Mouse (Mus musculus): ENCODE measurements around the gene Cdyl2. TPM values are rescaled to one million over a fixed set of nuclear protein-coding genes. Genes with fewer than 3 reads are reported as not detected.

Gene Cdyl2
- polyA plus RNA-seq, 1 experiment from 2014 or later: 7.0 TPM

GRCm38 (mm10) chr8:116616369-116616768 lies 116.4 kb downstream of the Cdyl2 start:
- Histone ChIP-seq H3K27ac (replicated peaks) (no peak overlapping the region), H3K36me3 (no peaks in the 10 kb centered on the region), H3K9me3 (replicated peaks) (no peaks in the 10 kb centered on the region), H3K4me1 (no peaks in the 10 kb centered on the region), H3K4me3 (no peak overlapping the region), H3K27me3 (ENCODE audit: low read depth, poor library complexity, severe bottlenecking) (no peaks in the 10 kb centered on the region)
- no peak for DNase-seq (ENCODE audit: low spot score)

DNA sequence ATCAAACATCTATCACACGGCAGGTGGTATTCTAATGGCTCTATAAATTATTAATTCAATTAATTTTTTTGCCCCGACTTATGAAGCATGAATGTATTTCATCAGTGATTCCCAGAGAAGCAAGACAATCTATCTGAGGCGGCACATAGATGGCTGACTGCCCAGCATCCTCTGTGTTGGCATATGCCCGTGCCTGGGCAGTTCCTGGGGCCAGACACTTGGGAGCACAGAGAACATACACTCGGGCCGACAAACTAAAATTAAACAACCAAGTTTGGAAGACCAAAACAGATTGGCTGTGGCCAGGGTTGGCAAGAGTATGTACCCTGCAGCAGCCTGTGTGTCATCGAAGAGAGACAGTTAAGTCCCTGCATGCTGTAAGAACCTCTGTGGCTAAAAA lies 117.9 kb downstream of the Cdyl2 start:
- WGBS: 90% methylated on average over 7 of the region's 7 CpGs
- no peaks in the 10 kb centered on the region for H3K27me3 ChIP-seq (ENCODE audit: low read depth, poor library complexity, severe bottlenecking)

DNA sequence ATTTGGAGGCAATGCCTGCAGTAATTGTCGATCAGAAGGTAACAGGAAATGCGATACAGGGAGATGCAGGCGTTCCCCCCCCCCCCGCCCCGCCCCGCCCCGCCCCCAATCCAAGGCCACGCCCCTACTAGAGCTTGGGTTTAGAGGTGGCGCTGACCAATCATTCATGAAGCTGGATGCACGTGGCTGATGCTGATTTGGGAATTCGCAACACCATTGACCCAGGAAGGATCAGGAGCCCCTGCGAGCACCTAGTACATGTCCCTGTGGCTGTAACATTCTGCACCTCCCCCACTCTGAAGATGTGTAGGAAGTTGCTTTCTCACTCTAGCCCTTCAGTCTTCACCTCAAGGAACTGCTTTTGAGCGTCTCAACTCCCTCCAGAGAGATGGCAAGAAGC lies 126.6 kb downstream of the Cdyl2 start:
- Histone ChIP-seq H3K36me3 (no peaks in the 10 kb centered on the region), H3K27me3 (ENCODE audit: low read depth, poor library complexity, severe bottlenecking) (no peaks in the 10 kb centered on the region), H3K27ac (replicated peaks) (no peak overlapping the region), H3K4me1 (no peaks in the 10 kb centered on the region), H3K9me3 (replicated peaks) (peaks cover 4% of the 10 kb centered on the region), H3K4me3 (no peak overlapping the region)
- DNase-seq (ENCODE audit: low spot score): no peak
- 53% methylated on average over 13 of the region's 13 CpGs for WGBS

More for the DNA sequence above, 117.9 kb downstream of the Cdyl2 start:
- Histone ChIP-seq H3K4me1 (no peaks in the 10 kb centered on the region), H3K27ac (replicated peaks) (no peak overlapping the region), H3K4me3 (no peak overlapping the region), H3K36me3 (no peaks in the 10 kb centered on the region), H3K9me3 (replicated peaks) (no peaks in the 10 kb centered on the region)
- DNase-seq (ENCODE audit: low spot score): no peak

DNA sequence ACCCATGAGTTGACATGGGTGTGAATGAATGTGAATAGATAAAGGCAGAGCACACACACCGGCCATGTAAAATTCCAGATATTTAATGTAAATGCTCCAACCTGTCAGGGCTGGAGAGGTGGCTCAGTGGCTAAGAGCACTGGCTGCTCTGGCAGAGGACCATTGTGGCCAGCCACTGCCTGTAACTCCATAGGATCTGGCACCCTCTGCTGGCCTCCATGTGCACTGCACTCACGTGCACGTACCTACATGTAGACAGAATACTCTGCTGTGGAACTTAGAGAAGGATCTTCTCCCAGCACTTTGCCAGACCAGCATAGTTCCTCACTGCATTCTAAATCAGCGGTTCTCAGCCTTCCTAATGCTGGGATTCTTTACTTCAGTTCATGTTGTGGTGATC lies 130.0 kb downstream of the Cdyl2 start:
- Histone ChIP-seq H3K27me3 (ENCODE audit: low read depth, poor library complexity, severe bottlenecking) (no peaks in the 10 kb centered on the region), H3K4me3 (no peak overlapping the region), H3K36me3 (no peaks in the 10 kb centered on the region), H3K9me3 (replicated peaks) (peaks cover 4% of the 10 kb centered on the region), H3K4me1 (no peaks in the 10 kb centered on the region), H3K27ac (replicated peaks) (no peak overlapping the region)
- WGBS: 93% methylated on average over 4 of the region's 4 CpGs
- DNase-seq (ENCODE audit: low spot score): no peak

GRCm38 (mm10) chr8:116599728-116600127 lies 133.1 kb downstream of the Cdyl2 start:
- Histone ChIP-seq H3K4me3 (no peak overlapping the region), H3K27ac (replicated peaks) (no peak overlapping the region), H3K4me1 (no peaks in the 10 kb centered on the region), H3K27me3 (ENCODE audit: low read depth, poor library complexity, severe bottlenecking) (no peaks in the 10 kb centered on the region), H3K36me3 (no peaks in the 10 kb centered on the region), H3K9me3 (replicated peaks) (peaks cover 4% of the 10 kb centered on the region)
- DNase-seq (ENCODE audit: low spot score): no peak
- 88% methylated on average over 6 of the region's 6 CpGs for WGBS

DNA sequence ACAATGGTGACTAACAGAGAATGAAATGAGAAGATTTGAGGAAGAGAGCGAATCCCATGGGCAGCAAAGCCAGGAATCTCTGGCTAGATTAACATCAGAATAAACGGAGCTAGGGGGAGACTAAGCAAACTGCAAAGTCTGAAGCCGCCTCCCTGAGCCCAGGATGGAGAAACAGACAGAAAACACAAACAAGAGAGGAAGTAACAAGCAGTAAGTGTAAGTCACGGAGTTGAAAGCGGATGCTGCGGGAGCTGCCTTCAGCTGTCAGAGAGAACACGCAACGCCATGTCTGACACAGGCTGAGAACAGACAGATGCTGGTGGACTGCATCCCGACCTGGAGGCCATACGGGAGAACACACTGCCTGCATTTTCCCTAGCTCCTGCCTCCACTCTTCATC lies 141.6 kb downstream of the Cdyl2 start:
- no peaks in the 10 kb centered on the region for H3K36me3 ChIP-seq
- no peak overlapping the region for H3K27ac ChIP-seq (replicated peaks)
- H3K4me1 ChIP-seq: peaks cover 5% of the 10 kb centered on the region; the same call in 1 of the 2 replicates
- 77% methylated on average over 10 of the region's 10 CpGs for WGBS
- no peak for DNase-seq (ENCODE audit: low spot score)
- H3K9me3 ChIP-seq (replicated peaks): no peaks in the 10 kb centered on the region; the same call in 1 of the 2 replicates
- H3K27me3 ChIP-seq (ENCODE audit: low read depth, poor library complexity, severe bottlenecking): no peaks in the 10 kb centered on the region
- no peak overlapping the region for H3K4me3 ChIP-seq

- no peak for DNase-seq (ENCODE audit: low spot score)
- Histone ChIP-seq H3K27me3 (ENCODE audit: low read depth, poor library complexity, severe bottlenecking) (no peaks in the 10 kb centered on the region), H3K4me3 (no peak overlapping the region), H3K9me3 (replicated peaks) (no peaks in the 10 kb centered on the region; the same call in 1 of the 2 replicates), H3K27ac (replicated peaks) (no peak overlapping the region), H3K36me3 (no peaks in the 10 kb centered on the region), H3K4me1 (peaks cover 5% of the 10 kb centered on the region; the same call in 1 of the 2 replicates)
- WGBS: 90% methylated on average over 4 of the region's 4 CpGs
Observed at GRCm38 (mm10) chr8:116590546-116590945, 142.2 kb downstream of the Cdyl2 start.

- H3K4me1 ChIP-seq: peaks cover 5% of the 10 kb centered on the region; the same call in 1 of the 2 replicates
- H3K4me3 ChIP-seq: no peak overlapping the region
- DNase-seq (ENCODE audit: low spot score): no peak
- no peaks in the 10 kb centered on the region for H3K36me3 ChIP-seq
- H3K27ac ChIP-seq (replicated peaks): no peak overlapping the region
- no peaks in the 10 kb centered on the region; the same call in 1 of the 2 replicates for H3K9me3 ChIP-seq (replicated peaks)
- 92% methylated on average over 14 of the region's 14 CpGs for WGBS
- H3K27me3 ChIP-seq (ENCODE audit: low read depth, poor library complexity, severe bottlenecking): no peaks in the 10 kb centered on the region
Observed at GRCm38 (mm10) chr8:116590106-116590505, 142.7 kb downstream of the Cdyl2 start.

GRCm38 (mm10) chr8:116587616-116588468 lies 144.9 kb downstream of the Cdyl2 start:
- DNase-seq (ENCODE audit: low spot score): no peak
- WGBS: 85% methylated on average over 19 of the region's 19 CpGs
- H3K4me3 ChIP-seq: no peak overlapping the region
- H3K27ac ChIP-seq (replicated peaks): peak overlapping the region; percentile 55; the same call in 1 of the 2 replicates
- peaks cover 4% of the 10 kb centered on the region; the same call in 1 of the 2 replicates for H3K9me3 ChIP-seq (replicated peaks)
- H3K36me3 ChIP-seq: peaks cover 9% of the 10 kb centered on the region
- peaks cover 5% of the 10 kb centered on the region; the same call in 1 of the 2 replicates for H3K4me1 ChIP-seq
- no peaks in the 10 kb centered on the region for H3K27me3 ChIP-seq (ENCODE audit: low read depth, poor library complexity, severe bottlenecking)

DNA sequence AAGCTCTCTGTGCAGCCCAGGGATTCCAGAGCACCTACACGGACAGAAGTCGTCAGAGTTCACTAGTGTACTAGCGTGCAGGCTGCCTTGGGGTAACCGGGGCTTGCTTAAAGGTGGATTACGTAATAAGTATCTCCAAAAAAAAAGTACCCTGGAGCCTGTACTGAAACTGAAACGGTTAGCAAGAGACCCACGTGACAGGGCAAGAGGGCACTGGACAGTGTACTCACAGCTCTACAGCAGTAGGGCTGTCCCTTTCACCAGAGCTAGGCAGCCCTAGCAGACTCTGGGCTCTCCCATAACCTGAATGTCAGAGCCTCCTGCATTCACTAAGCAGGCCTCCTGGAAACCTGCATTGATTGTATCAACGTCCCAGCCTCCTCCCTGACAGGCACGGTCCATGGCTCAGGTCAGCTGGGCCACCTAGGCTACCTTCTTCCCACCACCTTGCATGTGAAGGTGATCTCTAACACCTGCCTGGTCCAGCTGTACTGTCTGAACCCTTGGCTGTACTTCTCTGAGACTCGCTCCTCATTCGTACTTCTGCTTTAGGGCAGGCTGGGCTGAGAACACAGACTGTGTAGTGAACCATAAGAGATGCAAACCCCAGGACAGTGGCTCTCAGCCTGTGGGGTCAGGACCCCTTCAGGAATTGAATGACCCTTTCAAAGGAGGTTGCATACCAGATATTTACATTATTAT lies 151.3 kb downstream of the Cdyl2 start:
- Histone ChIP-seq H3K4me1 (no peaks in the 10 kb centered on the region), H3K36me3 (peaks cover 16% of the 10 kb centered on the region), H3K9me3 (replicated peaks) (peaks cover 4% of the 10 kb centered on the region; the same call in 1 of the 2 replicates), H3K27ac (replicated peaks) (no peak overlapping the region), H3K4me3 (no peak overlapping the region), H3K27me3 (ENCODE audit: low read depth, poor library complexity, severe bottlenecking) (no peaks in the 10 kb centered on the region)
- WGBS: 86% methylated on average over 11 of the region's 11 CpGs
- no peak for DNase-seq (ENCODE audit: low spot score)

- Histone ChIP-seq H3K36me3 (peaks cover 6% of the 10 kb centered on the region; the same call in 1 of the 2 replicates), H3K27ac (replicated peaks) (no peak overlapping the region), H3K27me3 (ENCODE audit: low read depth, poor library complexity, severe bottlenecking) (no peaks in the 10 kb centered on the region), H3K4me3 (no peak overlapping the region), H3K9me3 (replicated peaks) (no peaks in the 10 kb centered on the region; the same call in 1 of the 2 replicates), H3K4me1 (no peaks in the 10 kb centered on the region)
- 92% methylated on average over 2 of the region's 2 CpGs for WGBS
- DNase-seq (ENCODE audit: low spot score): no peak
Observed at GRCm38 (mm10) chr8:116576732-116577131, 156.1 kb downstream of the Cdyl2 start.

GRCm38 (mm10) chr8:116573085-116573484 lies 159.7 kb downstream of the Cdyl2 start:
- no peak overlapping the region for H3K4me3 ChIP-seq
- WGBS: 91% methylated on average over 5 of the region's 5 CpGs
- H3K27me3 ChIP-seq (ENCODE audit: low read depth, poor library complexity, severe bottlenecking): no peaks in the 10 kb centered on the region
- no peaks in the 10 kb centered on the region; the same call in 1 of the 2 replicates for H3K9me3 ChIP-seq (replicated peaks)
- peaks cover 6% of the 10 kb centered on the region; the same call in 1 of the 2 replicates for H3K36me3 ChIP-seq
- no peak overlapping the region for H3K27ac ChIP-seq (replicated peaks)
- DNase-seq (ENCODE audit: low spot score): no peak
- no peaks in the 10 kb centered on the region for H3K4me1 ChIP-seq

DNA sequence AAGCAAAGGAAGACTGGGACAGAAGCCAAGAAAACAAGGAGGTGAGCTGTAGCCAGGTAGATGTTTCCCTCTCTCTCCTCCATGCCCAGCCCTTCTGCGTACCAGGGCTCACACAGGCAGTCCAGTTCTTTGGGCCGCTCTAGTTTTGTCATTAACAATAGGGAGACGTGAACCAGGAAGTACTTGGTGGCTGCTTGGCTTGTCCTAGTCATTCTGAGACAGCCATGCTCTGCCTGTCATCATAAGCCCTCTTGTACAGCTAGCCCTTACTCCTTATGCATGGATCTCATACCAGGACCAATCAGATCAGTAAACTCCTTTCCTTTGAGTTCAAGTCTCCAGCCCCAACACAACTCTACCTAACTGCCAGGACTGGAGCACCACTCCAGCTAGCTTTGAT lies 180.0 kb downstream of the Cdyl2 start:
- no peak overlapping the region for H3K4me3 ChIP-seq
- H3K27me3 ChIP-seq (ENCODE audit: low read depth, poor library complexity, severe bottlenecking): no peaks in the 10 kb centered on the region
- no peak overlapping the region for H3K27ac ChIP-seq (replicated peaks)
- H3K4me1 ChIP-seq: no peaks in the 10 kb centered on the region
- no peaks in the 10 kb centered on the region for H3K36me3 ChIP-seq
- no peak for DNase-seq (ENCODE audit: low spot score)
- H3K9me3 ChIP-seq (replicated peaks): peaks cover 7% of the 10 kb centered on the region
- WGBS: 75% methylated on average over 3 of the region's 3 CpGs

Data from midbrain, embryonic 10.5 days (tissue).